13 mouse cellular contexts compared by ENCODE assay signal in genomic region chr6:86497942-86498732, GRCm38 (mm10). TPM values are rescaled to one million over a fixed set of nuclear protein-coding genes. Genes with fewer than 3 reads are reported as not detected.
DNase-seq lines count a peak whose midpoint lies in the region; ATAC-seq and TF ChIP-seq lines count a peak whose summit lies in the region.
"Had no signal": no experiment of that assay in that cellular context is flagged by ENCODE, and none has a peak within 500 bp of the region (broad histone marks: within the 10 kb centered on the region; RNA-seq: fewer than 3 reads in every experiment).

No protein-coding gene starts in this region.

- H3K9ac ChIP-seq in hindbrain, postnatal 0 days (replicated peaks; ENCODE audit: low read length): no peak overlapping the region
- H3K9ac ChIP-seq in liver, postnatal 0 days (replicated peaks): peak overlapping the region; percentile 61

- peak overlapping the region; percentile 37 for H3K4me3 ChIP-seq in heart, embryonic 10.5 days
- peak overlapping the region; percentile 26; the same call in 1 of the 2 replicates for H3K4me3 ChIP-seq in left cerebral cortex, adult 2 months
- no peak overlapping the region for H3K4me3 ChIP-seq in hindbrain, postnatal 0 days (ENCODE audit: low read length)
- H3K4me3 ChIP-seq in liver, postnatal 0 days (ENCODE audit: low read depth, low read length): peak overlapping the region; percentile 46

- H3K27me3 ChIP-seq in heart, embryonic 10.5 days (ENCODE audit: insufficient read depth, poor library complexity, severe bottlenecking): no peaks in the 10 kb centered on the region
- no peaks in the 10 kb centered on the region for H3K27me3 ChIP-seq in hindbrain, postnatal 0 days (ENCODE audit: insufficient read depth, low read length)
- H3K27me3 ChIP-seq in liver, postnatal 0 days (ENCODE audit: insufficient read depth, low read length): no peaks in the 10 kb centered on the region

- peaks cover 38% of the 10 kb centered on the region for H3K4me1 ChIP-seq in heart, embryonic 10.5 days
- H3K4me1 ChIP-seq in hindbrain, postnatal 0 days (ENCODE audit: insufficient read depth, low read length): no peaks in the 10 kb centered on the region
- peaks cover 32% of the 10 kb centered on the region for H3K4me1 ChIP-seq in liver, postnatal 0 days (ENCODE audit: insufficient read depth)

- H3K36me3 ChIP-seq in heart, embryonic 10.5 days: no peaks in the 10 kb centered on the region
- no peaks in the 10 kb centered on the region for H3K36me3 ChIP-seq in hindbrain, postnatal 0 days (ENCODE audit: insufficient read depth, low read length)
- H3K36me3 ChIP-seq in liver, postnatal 0 days (replicated peaks; ENCODE audit: insufficient read depth, low read length): no peaks in the 10 kb centered on the region

- H3K9me3 ChIP-seq in heart, embryonic 10.5 days: no peaks in the 10 kb centered on the region
- no peaks in the 10 kb centered on the region for H3K9me3 ChIP-seq in hindbrain, postnatal 0 days (ENCODE audit: low read length)
- no peaks in the 10 kb centered on the region for H3K9me3 ChIP-seq in liver, postnatal 0 days (ENCODE audit: low read length)

- TF ChIP-seq CTCF in left cerebral cortex, adult 2 months (IDR thresholded peaks at IDR 0.05): no peak
- TF ChIP-seq CTCF in hindbrain, postnatal 0 days (IDR thresholded peaks at IDR 0.05; ENCODE audit: low read depth): no peak
- TF ChIP-seq CTCF in liver, postnatal 0 days (IDR thresholded peaks at IDR 0.05; ENCODE audit: low read depth): no peak

- TF ChIP-seq EP300 in liver, postnatal 0 days (IDR thresholded peaks at IDR 0.05; ENCODE audit: low read depth): no peak

- no peak for DNase-seq in heart, embryonic 10.5 days (ENCODE audit: low spot score)
- no peak for DNase-seq in heart, postnatal 4 days
- no peak for DNase-seq in left cerebral cortex, adult 2 months (ENCODE audit: extremely low spot score in 1 of 2, low spot score in 2 of 2)
- no peak for DNase-seq in left cerebral cortex, postnatal 14 days (ENCODE audit: low spot score in 2 of 2)
- DNase-seq in hindbrain, postnatal 0 days (ENCODE audit: low spot score): no peak
- no peak for DNase-seq in liver, postnatal 0 days
- no peak for DNase-seq in MN1 (ENCODE audit: low spot score)
- DNase-seq in layer of hippocampus, postnatal 25 days (ENCODE audit: extremely low spot score in 1 of 2, low spot score in 1 of 2): no peak
- DNase-seq: B cell, adult 2 months; cerebellum, adult 2 months; gastrocnemius, postnatal 14 days; right cerebral cortex, postnatal 4 days had no signal

- 69% methylated on average over 11 of the region's 11 CpGs for WGBS in heart, embryonic 10.5 days
- WGBS in hindbrain, postnatal 0 days: 78% methylated on average over 11 of the region's 11 CpGs
- 53% methylated on average over 11 of the region's 11 CpGs for WGBS in liver, postnatal 0 days (ENCODE audit: insufficient replicate concordance)

- intact Hi-C loops in left cerebral cortex, adult 2 months (cut with DNase I): no loop called here
- intact Hi-C loops in left cerebral cortex, postnatal 14 days (cut with DNase I): no loop called here

- H3K4me2 ChIP-seq in hindbrain, postnatal 0 days (ENCODE audit: low read depth, low read length): peak overlapping the region; percentile 30; the same call in 1 of the 2 replicates
- peak overlapping the region; percentile 63 for H3K4me2 ChIP-seq in liver, postnatal 0 days (ENCODE audit: low read depth, low read length)

- no peak for ATAC-seq in hindbrain, postnatal 0 days
- ATAC-seq in liver, postnatal 0 days: peak; percentile 40; the same call in 1 of the 2 replicates

- peak overlapping the region; percentile 84 for H3K27ac ChIP-seq in heart, embryonic 10.5 days
- no peak overlapping the region for H3K27ac ChIP-seq in left cerebral cortex, adult 2 months
- no peak overlapping the region for H3K27ac ChIP-seq in hindbrain, postnatal 0 days
- peak overlapping the region; percentile 92 for H3K27ac ChIP-seq in liver, postnatal 0 days (ENCODE audit: low read depth)
- H3K27ac ChIP-seq: macrophage had no signal

RNA-seq across cellular contexts. Expression of gene Pcbp1, which starts 28.0 kb away (rescaled TPM):
- polyA plus RNA-seq in heart, embryonic 10.5 days (2016; fragmentation: Nextera tagmentation; extraction: Ambion mirVana): 411 and 428 TPM in 2 replicates
- 100 to 1,000 TPM; 227 to 230 TPM for total RNA-seq in heart, postnatal 4 days (2021)
- 100 to 1,000 TPM; 174 to 176 TPM for total RNA-seq in left cerebral cortex, adult 2 months (2021)
- 100 to 1,000 TPM; 182 to 190 TPM for total RNA-seq in left cerebral cortex, postnatal 14 days (2021)
- 61.7 and 71.3 TPM in 2 replicates for total RNA-seq in hindbrain, postnatal 0 days (2014; rRNA removed)
- 300 and 303 TPM in 2 replicates for polyA plus RNA-seq in hindbrain, postnatal 0 days (2015; fragmentation: Nextera tagmentation; extraction: Ambion mirVana)
- polyA plus RNA-seq in liver, postnatal 0 days (2015; fragmentation: Nextera tagmentation; extraction: Ambion mirVana): 206 and 208 TPM in 2 replicates
- total RNA-seq in layer of hippocampus, postnatal 25 days (2021): 100 to 1,000 TPM; 187 to 192 TPM

RNA-seq across cellular contexts. Expression of gene C87436, which starts 60.0 kb away (rescaled TPM):
- 16.6 and 18.0 TPM in 2 replicates for polyA plus RNA-seq in heart, embryonic 10.5 days (2016; fragmentation: Nextera tagmentation; extraction: Ambion mirVana)
- total RNA-seq in heart, postnatal 4 days (2021): 10 to 100 TPM; 10.4 to 11.2 TPM
- total RNA-seq in left cerebral cortex, adult 2 months (2021): 10 to 100 TPM; 19.3 to 24.7 TPM
- 10 to 100 TPM; 13.7 to 14.3 TPM for total RNA-seq in left cerebral cortex, postnatal 14 days (2021)
- total RNA-seq in hindbrain, postnatal 0 days (2014; rRNA removed): 14.4 and 17.6 TPM in 2 replicates
- 15.9 and 19.6 TPM in 2 replicates for polyA plus RNA-seq in hindbrain, postnatal 0 days (2015; fragmentation: Nextera tagmentation; extraction: Ambion mirVana)
- 9.5 and 10.4 TPM in 2 replicates for polyA plus RNA-seq in liver, postnatal 0 days (2015; fragmentation: Nextera tagmentation; extraction: Ambion mirVana)
- 10 to 100 TPM; 16.1 to 17.4 TPM for total RNA-seq in layer of hippocampus, postnatal 25 days (2021)

Comparison
In these comparisons a context has a peak if more than half of its experiments do, and no peak if none do; other contexts are left out.
1. H3K27ac ChIP-seq: peak in heart, embryonic 10.5 days (single experiment) and liver, postnatal 0 days (single experiment); none in left cerebral cortex, adult 2 months (single experiment) and hindbrain, postnatal 0 days (single experiment).